Mouse (Mus musculus) heart, embryonic 15.5 days (tissue): ENCODE results near the gene Alkbh7. TPM values are rescaled to one million over a fixed set of nuclear protein-coding genes. Genes with fewer than 3 reads are reported as not detected.

ENCODE experiments used
- ATAC-seq: fragments of 200-750 bp; cut with Nextera tagmentation; replicated peaks from 2 replicates; pipeline ENCODE4 v1.8.0; 2017; ENCODE audit warnings: low read depth, moderate TSS enrichment; ENCODE audit not compliant: insufficient number of reproducible peaks, insufficient read depth, low FRiP score
- H3K27ac ChIP-seq: fragments of 300-500 bp; sonication (generic); 2 replicates; pipeline ENCODE4 v1.5.1; 2015; ENCODE audit warnings: mild to moderate bottlenecking, inconsistent platforms
- H3K27me3 ChIP-seq: fragments of 300-500 bp; sonication (generic); 2 replicates; pipeline ENCODE4 v1.6.1; 2015; ENCODE audit warnings: inconsistent platforms
- H3K36me3 ChIP-seq: fragments of 300-500 bp; sonication (generic); 2 replicates; pipeline ENCODE4 v1.6.1; 2015; ENCODE audit warnings: mild to moderate bottlenecking, inconsistent platforms
- H3K4me1 ChIP-seq: fragments of 300-500 bp; sonication (generic); replicated peaks from 2 replicates; pipeline ENCODE4 v1.6.1; 2015; ENCODE audit warnings: inconsistent platforms
- H3K4me2 ChIP-seq: fragments of 300-500 bp; sonication (generic); 2 replicates; pipeline ENCODE4 v1.6.1; 2015; ENCODE audit warnings: inconsistent platforms, mild to moderate bottlenecking, moderate library complexity
- H3K4me3 ChIP-seq: fragments of 300-500 bp; sonication (generic); 2 replicates; pipeline ENCODE4 v1.5.1; 2015; ENCODE audit warnings: mild to moderate bottlenecking, inconsistent platforms
- H3K9ac ChIP-seq: fragments of 300-500 bp; sonication (generic); 2 replicates; pipeline ENCODE4 v1.6.1; 2015; ENCODE audit warnings: mild to moderate bottlenecking, inconsistent platforms
- H3K9me3 ChIP-seq: fragments of 300-500 bp; sonication (generic); replicated peaks from 2 replicates; pipeline ENCODE4 v1.6.1; 2016; ENCODE audit warnings: inconsistent platforms
- WGBS: fragments of 180-500 bp; shearing (Covaris S2); methylation state at CpG from one replicate; pipeline ENCODE4 v1.1.7; 2015; ENCODE audit warnings: mixed read lengths; 5-methylcytosine and 5-hydroxymethylcytosine counted together
- polyA plus RNA-seq: library from polyadenylated mRNA; unstranded; fragments of >200 nt; fragmentation: Nextera tagmentation; extraction: Ambion mirVana; gene quantifications from 2 replicates; pipeline ENCODE4 v1.2.1, GENCODE M21; 2015

The Alkbh7 gene
- polyA plus RNA-seq, 1 experiment from 2014 or later, result 52.4 TPM

- WGBS, result 69% methylated on average over 7 of the region's 7 CpGs
- Histone ChIP-seq H3K9me3 (no peaks in the 10 kb centered on the region), H3K27me3 (no peaks in the 10 kb centered on the region), H3K36me3 (peaks cover 18% of the 10 kb centered on the region; the same call in 1 of the 2 replicates), H3K4me1 (peaks cover 11% of the 10 kb centered on the region), H3K4me2 (peak overlapping the region; percentile 85), H3K27ac (no peak overlapping the region), H3K4me3 (peak overlapping the region; percentile 79), H3K9ac (peak overlapping the region; percentile 56; the same call in 1 of the 2 replicates)
- ATAC-seq, result no peak
Measured at GRCm38 (mm10) chr17:56988921-56989430, 8.2 kb upstream of the Alkbh7 start.

- peak overlapping the region; percentile 56 for H3K9ac ChIP-seq
- WGBS, result 3% methylated on average over 25 of the region's 25 CpGs
- no peaks in the 10 kb centered on the region for H3K9me3 ChIP-seq
- peaks cover 11% of the 10 kb centered on the region for H3K4me1 ChIP-seq
- peak overlapping the region; percentile 68 for H3K27ac ChIP-seq
- H3K4me2 ChIP-seq, result peak overlapping the region; percentile 85
- peaks cover 25% of the 10 kb centered on the region; the same call in 1 of the 2 replicates for H3K36me3 ChIP-seq
- ATAC-seq, result peak; percentile 87
- H3K4me3 ChIP-seq, result peak overlapping the region; percentile 79
- H3K27me3 ChIP-seq, result no peaks in the 10 kb centered on the region
Measured at GRCm38 (mm10) chr17:56989467-56990114, 7.5 kb upstream of the Alkbh7 start.

- Histone ChIP-seq H3K9ac (peak within 1 kb of the TSS; percentile 77), H3K4me1 (peaks cover 11% of the 10 kb centered on the region), H3K9me3 (no peaks in the 10 kb centered on the region), H3K27ac (peak within 1 kb of the TSS; percentile 68), H3K27me3 (no peaks in the 10 kb centered on the region), H3K4me3 (peak within 1 kb of the TSS; percentile 79), H3K4me2 (peak within 1 kb of the TSS; percentile 85), H3K36me3 (peaks cover 31% of the 10 kb centered on the region; the same call in 1 of the 2 replicates)
- under 1% methylated on average over 52 of the region's 52 CpGs for WGBS
- ATAC-seq, result peak; percentile 97
Measured at GRCm38 (mm10) chr17:56990115-56990746, 6.9 kb upstream of the Alkbh7 start, which contains the start of gene Clpp. Gene Clpp, plus strand, starts transcription at chr17:56990305.

GRCm38 (mm10) chr17:56990966-56991365 is 6.2 kb upstream of the Alkbh7 start:
- ATAC-seq, result no peak
- H3K27me3 ChIP-seq, result no peaks in the 10 kb centered on the region
- no peaks in the 10 kb centered on the region for H3K9me3 ChIP-seq
- peak overlapping the region; percentile 85 for H3K4me2 ChIP-seq
- H3K4me3 ChIP-seq, result peak overlapping the region; percentile 79
- H3K36me3 ChIP-seq, result peaks cover 37% of the 10 kb centered on the region; the same call in 1 of the 2 replicates
- no peak overlapping the region for H3K27ac ChIP-seq
- H3K9ac ChIP-seq, result peak overlapping the region; percentile 77; the same call in 1 of the 2 replicates
- WGBS, result 48% methylated on average over 2 of the region's 2 CpGs
- H3K4me1 ChIP-seq, result peaks cover 11% of the 10 kb centered on the region

- peaks cover 27% of the 10 kb centered on the region for H3K4me1 ChIP-seq
- no peak for ATAC-seq
- no peak overlapping the region for H3K9ac ChIP-seq
- peaks cover 46% of the 10 kb centered on the region for H3K36me3 ChIP-seq
- no peaks in the 10 kb centered on the region for H3K27me3 ChIP-seq
- no peak overlapping the region for H3K4me3 ChIP-seq
- no peak overlapping the region for H3K27ac ChIP-seq
- 82% methylated on average over 8 of the region's 8 CpGs for WGBS
- no peaks in the 10 kb centered on the region for H3K9me3 ChIP-seq
- H3K4me2 ChIP-seq, result no peak overlapping the region
Measured at GRCm38 (mm10) chr17:56995046-56995445, 2.1 kb upstream of the Alkbh7 start.

DNA sequence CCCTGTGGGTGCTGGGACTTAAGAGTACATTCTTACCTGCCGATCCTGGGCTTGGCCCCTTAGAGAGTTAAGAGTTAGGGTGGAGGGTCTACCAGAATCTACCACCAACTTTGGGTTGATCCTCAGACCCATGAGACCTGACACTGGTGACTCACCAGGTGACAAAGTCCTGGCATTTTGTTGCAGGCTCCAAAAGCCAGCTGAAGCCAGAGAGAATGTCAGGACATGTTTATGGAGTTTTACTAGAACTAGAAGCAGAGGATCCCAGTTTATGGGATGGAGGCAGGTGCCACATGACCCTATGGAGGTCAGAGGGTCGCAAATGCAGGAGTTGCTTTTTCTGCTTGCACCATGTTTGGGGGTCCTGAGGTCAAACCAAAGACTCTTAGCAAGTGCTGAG is 633 bp upstream of the Alkbh7 start:
- H3K27ac ChIP-seq, result peak overlapping the region; percentile 87
- WGBS, result 61% methylated on average over 2 of the region's 2 CpGs
- H3K27me3 ChIP-seq, result no peaks in the 10 kb centered on the region
- peaks cover 34% of the 10 kb centered on the region for H3K4me1 ChIP-seq
- ATAC-seq, result no peak
- H3K4me3 ChIP-seq, result peak overlapping the region; percentile 86; the same call in 1 of the 2 replicates
- peaks cover 47% of the 10 kb centered on the region for H3K36me3 ChIP-seq
- H3K9ac ChIP-seq, result no peak overlapping the region
- H3K4me2 ChIP-seq, result peak overlapping the region; percentile 82; the same call in 1 of the 2 replicates
- H3K9me3 ChIP-seq, result no peaks in the 10 kb centered on the region

- Histone ChIP-seq H3K9ac (no peak overlapping the region), H3K27me3 (no peaks in the 10 kb centered on the region), H3K4me2 (no peak overlapping the region), H3K4me3 (no peak overlapping the region), H3K4me1 (peaks cover 36% of the 10 kb centered on the region), H3K36me3 (peaks cover 42% of the 10 kb centered on the region), H3K9me3 (no peaks in the 10 kb centered on the region), H3K27ac (no peak overlapping the region)
- ATAC-seq, result no peak
- WGBS, result 91% methylated on average over 9 of the region's 9 CpGs
Measured at GRCm38 (mm10) chr17:56999414-56999813, 2.3 kb downstream of the Alkbh7 start.

DNA sequence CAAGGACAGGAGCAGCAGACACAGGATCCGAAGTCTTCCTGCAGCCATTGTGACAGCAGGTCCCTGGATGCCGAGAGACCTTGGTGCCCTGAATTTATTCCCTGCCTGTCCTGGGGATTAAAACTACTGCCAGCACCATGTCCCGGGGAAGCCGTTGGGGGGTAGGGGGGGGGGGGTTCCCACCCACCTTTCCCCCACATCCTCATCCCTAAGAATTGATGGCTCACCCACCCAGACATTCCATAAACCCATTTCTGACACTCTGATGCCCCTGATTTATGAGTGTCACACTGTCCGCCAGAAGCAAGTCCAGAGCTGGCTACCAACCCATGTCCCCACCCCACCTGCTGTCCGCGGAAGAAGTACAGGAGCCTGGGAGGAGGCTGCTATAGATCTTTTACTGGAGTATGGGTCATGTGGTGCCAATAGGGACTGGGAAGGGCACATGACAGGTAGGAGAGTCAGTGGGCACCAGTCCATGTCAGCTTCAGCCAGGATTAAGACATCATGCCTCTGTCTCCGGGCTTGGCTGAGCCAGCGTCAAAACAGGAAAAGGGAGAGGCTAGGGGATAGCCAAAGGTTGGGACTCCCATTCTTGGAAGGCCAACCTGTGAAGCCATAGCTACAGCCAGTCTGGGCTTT is 3.0 kb downstream of the Alkbh7 start, which contains the start of gene Pspn:
Pspn (minus strand) TSS at position 51 of the 642 bp plus-strand sequence.
- peaks cover 36% of the 10 kb centered on the region for H3K4me1 ChIP-seq
- no peak within 1 kb of the TSS for H3K9ac ChIP-seq
- peaks cover 40% of the 10 kb centered on the region for H3K36me3 ChIP-seq
- H3K27ac ChIP-seq, result peak within 1 kb of the TSS; percentile 77
- 79% methylated on average over 9 of the region's 9 CpGs for WGBS
- H3K27me3 ChIP-seq, result no peaks in the 10 kb centered on the region
- no peak within 1 kb of the TSS for H3K4me3 ChIP-seq
- no peak for ATAC-seq
- H3K4me2 ChIP-seq, result 0 out of 2 replicates have a peak within 1 kb of the TSS, but pooled peaks have one; percentile 9
- H3K9me3 ChIP-seq, result no peaks in the 10 kb centered on the region

- Histone ChIP-seq H3K4me3 (no peak overlapping the region), H3K27ac (peak overlapping the region; percentile 77), H3K9ac (0 out of 2 replicates have a peak overlapping the region, but pooled peaks have one; percentile 25), H3K4me1 (peaks cover 36% of the 10 kb centered on the region), H3K4me2 (peak overlapping the region; percentile 9; the same call in 1 of the 2 replicates), H3K27me3 (no peaks in the 10 kb centered on the region), H3K9me3 (no peaks in the 10 kb centered on the region), H3K36me3 (peaks cover 43% of the 10 kb centered on the region)
- WGBS, result 15% methylated on average over 8 of the region's 8 CpGs
- no peak for ATAC-seq
Measured at GRCm38 (mm10) chr17:57001228-57001627, 4.1 kb downstream of the Alkbh7 start.

GRCm38 (mm10) chr17:57003994-57004393 is 6.9 kb downstream of the Alkbh7 start:
- Histone ChIP-seq H3K9ac (no peak overlapping the region), H3K4me3 (no peak overlapping the region), H3K36me3 (peaks cover 70% of the 10 kb centered on the region), H3K9me3 (no peaks in the 10 kb centered on the region), H3K27ac (no peak overlapping the region), H3K27me3 (no peaks in the 10 kb centered on the region), H3K4me1 (peaks cover 20% of the 10 kb centered on the region), H3K4me2 (no peak overlapping the region)
- no peak for ATAC-seq
- WGBS, result 76% methylated on average over 7 of the region's 7 CpGs
